Mouse (Mus musculus) layer of hippocampus, adult 8-10 months (tissue): ENCODE measurements at regions not wholly inside any gene's neighbourhood (a gene's known extent, or its start where the extent isn't known, plus 50 kb on each side); places are given as distances from the start of the nearest gene placed in this dataset.
A peak's percentile ranks its signal among the peaks of the same experiment; 100 is the strongest.

Experiments
- DNase-seq, 2 experiments: peaks; one replicate each; pipeline ENCODE4 v3.0.0; 2022; ENCODE audit warnings: low spot score in 2 of 2
- microRNA-seq, 2 experiments: library from miRNA; unstranded; fragments of <30 nt; microRNA quantifications; one replicate each; pipeline ENCODE4 v1.2.0; 2022

DNA sequence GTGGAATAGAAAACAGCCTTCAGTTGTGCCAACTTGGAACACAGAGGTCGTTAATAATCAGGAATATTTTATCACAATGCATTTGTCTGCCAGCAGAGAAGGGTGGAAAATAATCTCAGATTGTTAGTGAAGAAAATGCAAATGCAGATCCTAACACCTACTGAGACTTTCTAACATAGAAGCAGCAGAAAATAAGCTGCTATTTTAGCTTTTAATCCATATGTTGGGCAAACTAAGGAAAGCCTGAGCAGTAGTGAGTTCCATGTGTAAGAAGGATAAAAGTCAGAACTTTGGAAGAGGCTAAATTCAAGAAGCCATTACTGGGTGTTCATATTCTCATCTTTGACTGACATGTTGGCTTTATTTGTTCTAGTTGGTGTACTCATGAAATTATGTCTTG is 119.8 kb upstream of the Sphkap start:
- DNase-seq: no peak

- DNase-seq: no peak
Observed at GRCm38 (mm10) chr1:83509356-83509755, 101.4 kb upstream of the Sphkap start.

GRCm38 (mm10) chr1:83505386-83505785 is 97.4 kb upstream of the Sphkap start:
- peak; percentile 18 to 23 for DNase-seq

- DNase-seq: no peak
Observed at GRCm38 (mm10) chr1:83496888-83497287, 88.9 kb upstream of the Sphkap start.

GRCm38 (mm10) chr1:83496380-83496779 is 88.4 kb upstream of the Sphkap start:
- DNase-seq: no peak

GRCm38 (mm10) chr1:83495022-83495421 is 87.0 kb upstream of the Sphkap start:
- DNase-seq: no peak

GRCm38 (mm10) chr1:83479111-83479510 is 71.1 kb upstream of the Sphkap start:
- DNase-seq: peak; percentile 28 to 40

Small RNA genes in the stretch of these regions (microRNA-seq; reads per million reads assigned to microRNA genes)
- 0 reads per million in 2 experiments for gene Gm25754
